Mouse (Mus musculus) right cerebral cortex, adult 2 months (tissue): Measurements from ENCODE around the gene Trio.

ENCODE experiments used
- DNase-seq, 2 experiments: peaks; one replicate each; pipeline ENCODE4 v3.0.0; 2021 to 2022; ENCODE audit warnings: low spot score in 2 of 2

Gene Trio

DNA sequence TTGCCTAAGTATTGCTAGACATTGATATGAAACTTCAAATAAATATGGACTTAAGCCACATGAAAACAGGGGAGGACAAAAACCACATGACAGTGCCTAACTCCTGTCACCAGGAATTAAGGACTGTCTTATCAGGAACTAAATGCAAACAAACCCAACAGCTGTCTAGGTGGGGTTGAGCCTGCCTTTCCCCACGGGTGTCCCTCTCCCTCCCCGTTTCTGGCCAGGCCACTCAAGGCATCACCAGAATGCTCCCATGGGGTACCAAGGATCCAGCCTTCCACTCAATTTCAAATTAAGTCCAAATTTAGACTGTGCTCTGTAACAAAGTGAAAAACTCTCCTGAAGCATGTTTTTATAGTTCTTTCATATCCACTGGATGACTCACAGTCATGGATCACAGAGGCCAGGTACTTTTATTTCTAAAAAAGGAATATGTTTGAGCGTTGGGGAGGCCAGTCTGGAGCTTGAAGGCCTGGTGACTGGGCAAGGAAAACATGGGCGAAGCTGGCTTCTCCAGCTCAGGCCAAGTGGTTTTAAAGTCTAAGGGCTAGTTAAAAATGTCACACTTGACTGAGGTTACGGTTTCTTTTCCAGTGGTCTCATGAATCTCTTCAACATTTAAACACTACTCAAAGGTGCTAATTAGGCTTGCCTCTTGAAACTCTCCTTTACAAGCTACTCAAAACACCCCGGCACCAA, 33.6 kb downstream of the Trio start:
- no peak for DNase-seq

GRCm38 (mm10) chr15:27991066-27991701, 34.5 kb downstream of the Trio start:
- DNase-seq = no peak

DNA sequence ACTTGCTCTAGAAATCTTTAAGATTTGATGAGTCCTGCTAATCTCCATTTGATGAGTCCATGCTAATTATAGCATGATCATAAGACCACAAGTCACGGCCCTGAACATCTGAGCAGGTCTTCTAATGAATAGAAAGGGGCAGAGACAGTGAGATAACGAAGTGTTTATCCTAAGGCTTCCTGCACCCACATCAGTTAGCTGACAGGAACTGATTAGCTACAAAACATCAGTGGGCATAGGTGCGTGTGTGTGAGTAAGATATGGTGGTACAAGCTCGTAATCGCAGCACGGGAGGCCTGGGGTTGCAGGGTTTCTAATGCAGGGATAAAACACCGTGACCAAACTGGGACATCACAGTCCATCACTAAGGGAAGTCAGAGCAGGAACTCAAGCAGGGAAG, 37.7 kb downstream of the Trio start:
- no peak for DNase-seq

GRCm38 (mm10) chr15:27984881-27985280, 40.8 kb downstream of the Trio start:
- DNase-seq = no peak

DNA sequence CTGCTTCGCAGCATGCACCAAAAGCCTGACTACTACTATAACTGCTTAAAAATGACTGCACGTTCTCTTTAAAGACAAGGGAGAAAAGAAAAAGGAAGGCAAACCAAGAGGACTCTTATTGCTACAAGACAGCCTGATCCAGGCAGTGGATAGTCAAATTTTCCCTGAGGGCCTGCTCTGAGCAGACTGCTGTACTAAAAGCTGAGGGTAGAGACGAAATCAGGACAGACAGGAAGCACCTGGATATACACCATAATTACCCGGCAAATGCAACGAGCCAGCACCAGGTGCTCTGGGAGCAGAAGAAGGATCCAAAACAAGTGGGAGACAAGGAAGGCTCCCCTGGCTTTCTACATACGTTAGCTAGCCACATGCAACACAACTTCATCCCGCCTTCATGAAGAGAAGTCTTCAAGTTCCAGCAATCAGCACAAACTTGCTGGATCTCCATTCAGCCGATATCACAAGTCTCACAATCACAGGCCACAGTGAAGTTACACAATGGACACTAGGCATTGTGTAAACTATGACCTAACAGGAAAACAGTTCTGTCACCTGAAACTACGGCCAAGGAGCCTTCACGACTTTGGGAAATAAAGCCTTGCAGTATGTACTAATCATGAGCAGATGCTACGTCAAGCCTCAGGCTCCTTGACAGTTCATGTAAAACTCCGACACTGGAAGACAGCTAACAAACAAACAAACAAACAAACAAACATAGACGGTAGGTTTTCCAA, 43.7 kb downstream of the Trio start:
- DNase-seq = no peak

GRCm38 (mm10) chr15:27981258-27981657, 44.4 kb downstream of the Trio start:
- DNase-seq = no peak

GRCm38 (mm10) chr15:27980436-27980835, 45.2 kb downstream of the Trio start:
- DNase-seq = no peak

- no peak for DNase-seq
These were observed 48.7 kb downstream of the Trio start for GRCm38 (mm10) chr15:27976950-27977349.

GRCm38 (mm10) chr15:27976366-27976765, 49.3 kb downstream of the Trio start:
- DNase-seq = no peak

- no peak for DNase-seq
These were observed 51.0 kb downstream of the Trio start for GRCm38 (mm10) chr15:27974637-27975036.

- no peak for DNase-seq
These were observed 57.5 kb downstream of the Trio start for GRCm38 (mm10) chr15:27968183-27968582.

DNA sequence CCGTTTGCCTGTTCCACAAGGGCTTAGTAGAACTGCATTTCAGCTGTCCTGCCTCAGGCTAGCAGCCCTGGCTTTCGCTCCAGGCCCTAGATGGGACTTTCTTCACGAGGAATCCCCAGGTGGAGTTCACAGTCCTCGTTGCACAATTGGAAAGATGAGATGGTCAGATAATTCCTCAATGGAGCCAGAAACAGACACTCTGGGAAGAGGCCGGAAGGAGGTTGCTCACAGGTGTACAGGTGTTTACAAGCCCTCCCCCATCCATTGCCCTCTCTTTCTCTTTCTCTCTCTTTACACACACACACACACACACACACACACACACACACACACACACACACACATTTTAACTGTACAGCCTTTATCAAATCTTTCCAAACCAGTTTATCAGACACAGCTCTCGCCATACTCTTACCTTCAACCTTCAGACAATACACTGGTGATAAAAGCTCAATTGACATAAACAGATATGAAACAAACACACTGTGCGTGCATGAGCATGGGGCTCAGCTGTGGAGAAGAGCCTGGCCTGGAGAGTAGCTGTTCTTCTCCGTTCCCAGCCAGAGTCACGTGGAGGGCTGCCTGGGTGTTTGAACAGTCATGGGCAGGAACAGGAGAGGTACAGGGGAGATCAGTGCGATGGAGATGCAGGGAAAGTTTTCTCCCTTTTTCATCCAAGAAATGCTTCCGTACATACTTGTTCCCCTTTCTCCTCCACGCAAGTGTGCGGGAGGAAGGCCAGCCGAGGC, 58.3 kb downstream of the Trio start:
- DNase-seq = no peak

DNA sequence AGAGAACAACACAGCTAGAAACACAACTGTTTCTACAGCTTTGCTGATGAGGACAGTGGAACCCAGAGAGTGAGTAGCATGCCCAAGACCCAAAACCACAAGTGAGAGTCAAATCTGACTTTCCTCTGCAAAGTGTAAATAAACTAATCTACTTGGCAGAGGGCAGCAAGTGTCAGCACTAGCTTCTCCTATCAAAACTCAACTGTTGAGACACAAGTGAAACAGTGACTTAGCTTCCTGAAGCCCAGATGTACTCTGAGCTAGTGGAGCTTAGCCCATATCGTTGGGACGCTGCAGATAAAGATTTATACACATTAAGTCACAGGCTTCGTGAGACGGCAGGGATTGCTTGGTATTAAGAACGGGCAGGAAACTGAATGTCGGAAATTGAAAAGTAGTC, 60.8 kb downstream of the Trio start:
- DNase-seq = no peak

DNA sequence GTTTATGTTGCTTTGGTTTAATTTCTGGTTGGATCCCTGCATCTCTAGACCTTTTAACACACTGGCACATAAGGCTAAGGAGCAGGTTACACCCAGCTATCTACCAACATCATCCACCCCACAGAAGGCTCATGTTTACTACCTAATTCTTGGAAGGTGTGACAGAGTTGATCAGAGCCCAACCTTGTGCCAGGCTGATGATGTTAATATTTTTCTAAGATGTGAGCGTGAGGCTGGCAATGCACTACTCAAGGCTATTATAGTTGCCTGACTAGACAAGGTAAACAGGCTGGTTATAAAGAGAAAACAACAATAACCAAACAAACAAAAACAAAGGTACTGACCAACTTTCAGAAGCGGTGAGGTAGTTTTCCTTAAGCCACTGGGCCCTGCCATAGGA, 62.1 kb downstream of the Trio start:
- no peak for DNase-seq

- no peak for DNase-seq
These were observed 65.0 kb downstream of the Trio start for GRCm38 (mm10) chr15:27960642-27961041.

DNA sequence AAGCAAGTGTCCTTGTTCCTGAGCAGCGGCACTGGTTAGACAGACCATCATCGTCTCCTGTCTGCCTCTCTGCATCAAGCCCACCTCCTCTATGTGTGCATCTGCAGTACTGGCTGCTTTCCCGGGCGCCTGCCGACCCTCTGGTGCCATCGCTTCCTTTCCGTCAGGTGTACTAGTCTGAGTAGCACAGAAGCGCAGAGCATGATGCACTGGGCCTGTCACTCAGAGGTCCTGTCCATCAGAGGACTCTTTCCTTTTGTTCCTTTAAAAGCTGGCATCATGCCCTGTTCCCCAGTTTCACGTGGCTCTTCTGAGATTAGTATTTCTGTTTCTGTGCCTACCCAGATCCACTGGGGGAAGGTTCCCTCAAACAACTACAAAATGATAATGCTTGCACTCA, 67.8 kb downstream of the Trio start:
- no peak for DNase-seq

DNA sequence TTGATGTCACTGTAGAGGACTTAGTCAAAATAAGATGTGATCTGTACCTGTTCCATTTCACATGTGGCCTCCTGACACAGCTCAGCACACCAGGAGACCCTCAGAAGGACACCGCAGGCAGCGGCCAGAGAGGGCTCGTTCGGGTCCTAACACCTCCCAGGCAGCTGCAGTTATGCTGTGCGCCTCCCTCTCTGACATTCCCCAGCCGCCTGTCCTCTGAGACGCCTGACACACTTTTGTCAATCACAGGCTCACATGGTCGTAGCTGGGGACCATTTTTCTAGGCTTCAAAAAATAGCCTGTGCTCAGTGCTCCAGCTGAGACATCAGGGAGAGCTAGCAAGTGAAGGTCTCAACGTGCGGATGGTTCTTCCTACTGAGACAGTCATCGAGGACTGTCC, 70.0 kb downstream of the Trio start:
- DNase-seq = no peak

DNA sequence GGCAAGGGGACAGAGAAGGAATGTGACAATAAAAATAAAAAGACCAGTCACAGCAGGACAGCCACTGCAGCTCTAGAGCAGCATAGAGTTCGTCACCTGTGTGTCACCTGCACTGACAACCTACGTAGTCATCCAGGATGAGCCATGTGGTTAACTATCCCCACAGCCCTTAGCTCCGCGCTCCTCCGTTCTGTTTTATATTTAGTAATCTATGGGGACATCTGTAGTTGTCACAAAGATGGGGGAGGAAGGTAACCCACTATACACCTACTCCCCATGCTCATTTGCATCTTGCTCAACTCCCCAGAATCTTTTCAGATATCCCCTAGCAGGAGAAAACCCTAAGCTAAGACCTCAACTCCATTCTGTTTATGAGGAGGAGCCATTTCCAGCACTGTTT, 71.3 kb downstream of the Trio start:
- no peak for DNase-seq

GRCm38 (mm10) chr15:27953570-27953969, 72.1 kb downstream of the Trio start:
- DNase-seq = no peak

DNA sequence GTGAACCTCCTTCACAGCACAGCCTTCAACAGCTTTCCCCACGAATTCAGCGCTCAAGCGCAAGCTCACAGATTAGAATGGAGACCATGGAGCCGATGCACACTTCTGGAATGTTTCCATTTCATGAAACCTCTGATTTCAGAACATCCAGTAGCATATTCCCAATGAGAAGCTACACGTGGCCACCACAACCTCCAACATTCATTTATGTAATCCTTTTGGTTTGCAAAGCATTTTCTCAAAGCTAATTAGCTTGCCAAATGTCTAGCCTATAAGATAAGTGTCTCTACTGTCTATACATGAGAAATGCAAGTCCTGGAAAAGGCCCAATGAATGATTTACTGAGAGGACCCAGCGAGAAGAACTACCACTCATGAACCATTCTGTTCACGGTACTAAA, 74.5 kb downstream of the Trio start:
- DNase-seq = no peak

- DNase-seq = no peak
These were observed 76.5 kb downstream of the Trio start for GRCm38 (mm10) chr15:27949196-27949595.

- no peak for DNase-seq
These were observed 77.8 kb downstream of the Trio start for GRCm38 (mm10) chr15:27947880-27948279.
